Mouse (Mus musculus) heart, postnatal 14 days (tissue): Measurements from ENCODE around the gene Bscl2. TPM values are rescaled to one million over a fixed set of nuclear protein-coding genes. Genes with fewer than 3 reads are reported as not detected.

Experiments
- DNase-seq, 2 experiments: peaks; one replicate each; pipeline ENCODE4 v3.0.0; 2021 to 2022
- intact Hi-C: fragments of 180-260 bp; cut with DNase I; formaldehyde crosslinking; loops from one replicate; pipeline ENCODE4 v1.15.1; 2025
- long read RNA-seq, 2 experiments: library from polyadenylated mRNA; stranded (forward); transcript quantifications; one replicate each; pipeline ENCODE4 v2.0.0; 2021
- total RNA-seq, 2 experiments: library from RNA; stranded (reverse); gene quantifications; 2 replicates each; pipeline ENCODE4 v1.2.3; 2021

Gene Bscl2
- total RNA-seq: 10 to 100 TPM; 21.3 to 28.0 TPM
- long read RNA-seq, experiment 1, transcript Bscl2-210 (12 exons, 1,962 nt): major isoform, 31 of 45 reads
- long read RNA-seq, experiment 1, transcript Bscl2-201 (11 exons, 1,388 nt): minor isoform, 7 of 45 reads
- long read RNA-seq, experiment 1, partial matches to known transcripts: 0 of 45 reads
- long read RNA-seq, experiment 1, other reads (novel, unspliced or antisense): 6 of 45 reads
- long read RNA-seq, experiment 2, transcript Bscl2-201 (11 exons, 1,388 nt): minor isoform, 11 of 30 reads
- long read RNA-seq, experiment 2, transcript Bscl2-210 (12 exons, 1,962 nt): major isoform, 17 of 30 reads
- long read RNA-seq, experiment 2, partial matches to known transcripts: 0 of 30 reads
- long read RNA-seq, experiment 2, other reads (novel, unspliced or antisense): 0 of 30 reads

DNA sequence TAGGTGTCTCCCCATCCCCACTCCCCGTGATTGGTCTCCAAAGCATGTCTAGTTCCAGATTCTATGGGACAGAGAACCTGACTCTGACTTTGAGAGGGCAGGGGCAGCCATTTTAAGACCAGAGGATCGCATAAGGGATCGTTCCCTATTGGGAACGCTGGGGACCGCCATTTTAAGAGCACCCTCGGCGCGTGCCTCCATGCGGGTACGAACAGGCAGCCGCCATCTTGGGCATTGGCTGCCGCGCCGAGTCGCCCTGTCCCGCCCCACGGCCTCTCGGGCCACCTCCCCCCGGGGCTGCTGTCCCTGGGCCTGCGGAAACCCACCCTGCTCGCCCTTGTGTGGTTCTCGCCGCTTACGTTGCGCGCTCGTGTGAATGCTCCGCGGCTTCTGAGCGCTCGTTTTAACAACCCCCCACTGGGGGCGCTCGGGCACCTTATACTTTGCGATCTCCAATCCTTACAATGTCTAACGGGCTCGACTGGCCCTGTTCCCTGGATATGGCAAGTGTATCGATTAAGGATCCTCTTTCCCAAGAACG lies at the start of gene Bscl2:
Bscl2 (plus strand) TSS at position 217 of the 541 bp plus-strand sequence.
- intact Hi-C loops: no loop called here

DNA sequence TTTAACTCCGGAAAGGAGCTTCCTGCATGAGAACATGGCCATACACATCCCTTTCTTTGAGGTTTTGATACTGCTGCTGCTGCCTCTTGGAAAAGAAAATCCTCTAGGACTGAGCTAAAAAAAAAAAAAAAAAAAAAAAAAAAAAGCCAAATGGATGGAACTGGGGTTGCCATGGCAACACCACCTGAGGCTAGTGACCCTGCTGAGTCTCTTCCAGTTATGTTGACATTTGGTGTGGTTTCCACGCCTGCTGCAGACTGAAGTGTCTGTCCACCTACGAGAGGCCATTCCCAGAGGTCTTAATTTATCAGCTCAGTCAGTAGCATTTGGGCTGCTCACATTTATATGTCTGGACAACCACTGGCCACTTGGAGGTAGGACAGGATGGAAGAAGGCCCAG lies 48.7 kb upstream of the Bscl2 start:
- intact Hi-C loops: no loop called here
- DNase-seq: no peak

More for the DNA sequence above, at the start of gene Bscl2:
- DNase-seq: peak; percentile 78 to 84

DNA sequence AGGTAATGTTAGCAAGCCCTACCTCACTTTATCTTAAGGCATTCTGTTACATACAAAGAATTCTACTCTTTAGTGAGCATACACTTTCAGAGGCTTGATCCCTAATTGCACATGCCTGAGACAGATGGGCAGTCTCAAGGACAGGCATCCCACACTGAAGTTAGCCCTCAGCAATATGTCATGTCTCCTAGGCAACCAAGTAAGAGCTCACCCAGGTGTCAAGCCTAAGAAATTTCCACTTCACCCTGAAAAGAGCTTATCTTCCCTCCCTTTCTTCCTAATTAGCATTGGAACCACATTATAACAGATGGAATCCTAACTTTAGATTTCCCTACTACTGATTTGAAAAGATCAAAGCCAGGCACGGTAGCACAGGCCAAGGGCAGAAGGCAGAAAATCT lies 48.1 kb upstream of the Bscl2 start:
- intact Hi-C loops: no loop called here
- DNase-seq: no peak

DNA sequence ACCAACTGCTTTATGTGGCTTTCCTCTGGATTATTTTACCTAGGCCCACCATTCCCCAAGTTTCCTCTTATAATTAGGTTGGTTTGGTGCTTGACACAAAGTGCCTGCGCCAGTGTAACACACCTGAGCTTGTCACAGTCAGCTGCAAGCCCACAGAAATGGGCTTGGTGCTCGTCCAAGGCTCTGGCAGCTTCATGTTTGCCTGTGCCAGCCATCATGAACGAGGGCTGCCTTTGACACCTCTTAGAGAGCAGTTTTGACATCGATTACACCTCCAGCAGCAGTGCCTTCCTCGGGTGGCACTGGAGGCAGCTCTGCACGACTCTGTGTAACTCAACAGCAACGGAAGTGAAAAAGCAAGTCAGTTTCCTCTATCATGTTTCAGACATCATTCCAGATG lies 47.1 kb upstream of the Bscl2 start:
- intact Hi-C loops: no loop called here
- DNase-seq: no peak

DNA sequence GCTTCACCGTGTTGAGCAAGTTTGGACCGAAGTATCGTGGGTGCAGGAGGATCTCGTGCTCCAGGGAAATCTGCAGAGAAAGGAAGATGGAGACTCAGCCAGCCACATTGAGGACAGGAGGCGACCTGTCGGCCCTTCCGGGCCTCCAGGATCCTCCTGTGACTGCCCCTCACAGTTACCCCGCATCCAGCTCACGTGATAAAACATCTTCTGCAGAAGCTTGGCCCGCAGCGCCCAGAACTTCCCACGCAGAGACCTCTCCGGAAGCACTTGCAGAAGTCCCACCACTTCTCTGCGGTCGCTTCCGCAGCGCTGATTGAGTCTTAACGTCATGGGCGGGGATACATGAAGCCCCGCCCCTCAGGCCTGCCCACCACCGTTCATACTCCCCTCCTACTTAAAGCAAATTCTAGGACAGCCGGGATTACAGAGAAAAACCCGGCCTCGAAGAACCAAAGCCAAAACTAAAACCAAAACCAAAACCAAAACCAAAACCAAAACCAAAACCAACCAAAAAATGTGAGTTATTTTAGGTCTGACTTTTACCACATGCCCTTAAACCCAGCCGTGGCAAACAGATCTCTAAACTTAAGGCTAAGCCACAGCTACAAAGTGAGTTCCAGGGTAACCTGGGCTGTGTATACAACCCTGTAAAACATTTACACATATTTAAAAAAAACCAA lies 38.9 kb upstream of the Bscl2 start, which contains the start of gene Polr2g:
Polr2g (minus strand) TSS at position 314 of the 683 bp plus-strand sequence.
- DNase-seq: peak; percentile 91 to 92
- intact Hi-C loops: no loop called here

DNA sequence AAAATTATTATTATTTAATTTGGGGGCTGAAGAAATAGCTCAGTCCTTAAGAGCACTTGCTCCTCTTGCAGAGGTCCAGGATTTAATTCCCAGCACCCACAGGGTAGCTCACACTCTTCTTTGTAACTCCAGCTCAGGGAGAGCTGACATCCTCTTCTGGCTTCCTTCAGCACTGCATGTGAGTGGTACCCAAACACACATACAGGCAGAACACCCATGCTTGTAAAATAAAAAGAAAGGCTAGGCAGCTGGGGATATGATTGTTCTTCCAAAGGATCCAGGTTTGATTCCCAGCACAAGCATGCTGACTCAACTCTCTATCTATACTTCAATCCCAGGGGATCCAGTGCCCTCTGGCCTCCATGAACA lies 38.3 kb upstream of the Bscl2 start:
- intact Hi-C loops: no loop called here
- no peak for DNase-seq

DNA sequence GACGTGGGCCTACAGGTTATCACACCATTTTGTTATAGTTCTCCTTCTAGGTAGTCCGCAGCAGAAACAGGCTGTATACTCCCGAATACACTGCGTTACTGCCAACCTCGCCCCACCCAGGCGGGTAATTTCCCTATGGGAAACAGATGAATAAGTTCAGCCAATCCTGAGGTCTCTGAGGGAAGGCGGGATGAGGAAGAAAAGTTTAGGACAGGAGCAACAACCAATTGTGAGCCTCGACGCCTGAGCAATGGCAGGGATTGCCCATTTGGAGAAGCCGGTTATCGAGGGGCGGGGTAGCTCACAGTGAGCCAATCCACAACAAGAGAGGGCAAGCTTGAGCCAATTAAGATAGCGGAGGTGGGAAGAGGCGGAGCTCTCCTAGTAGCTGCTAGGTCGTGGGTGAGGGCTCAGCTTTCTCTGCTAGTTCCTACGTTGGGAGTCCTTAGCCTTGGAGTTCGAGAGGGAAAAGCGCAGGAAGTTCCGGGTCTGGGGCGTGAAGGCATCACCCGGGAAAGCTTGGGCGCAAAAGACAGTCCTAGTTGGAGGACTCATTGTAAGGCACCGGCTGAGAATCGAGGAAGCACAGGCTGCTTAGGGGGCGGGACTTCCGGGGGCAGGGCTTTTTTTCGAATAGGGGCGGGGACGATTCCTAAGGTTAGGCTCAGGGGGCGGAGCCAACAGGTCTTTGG lies 35.0 kb upstream of the Bscl2 start, which contains the start of gene Zbtb3:
Zbtb3 (plus strand) TSS at position 426 of the 692 bp plus-strand sequence.
- DNase-seq: peak; percentile 88 to 90
- intact Hi-C loops: loop anchor here (2.0 to 5.0 kb wide), 2 partner anchors 15 to 60 kb away; partner anchors contain the start of genes 1700092M07Rik and Stx5a

DNA sequence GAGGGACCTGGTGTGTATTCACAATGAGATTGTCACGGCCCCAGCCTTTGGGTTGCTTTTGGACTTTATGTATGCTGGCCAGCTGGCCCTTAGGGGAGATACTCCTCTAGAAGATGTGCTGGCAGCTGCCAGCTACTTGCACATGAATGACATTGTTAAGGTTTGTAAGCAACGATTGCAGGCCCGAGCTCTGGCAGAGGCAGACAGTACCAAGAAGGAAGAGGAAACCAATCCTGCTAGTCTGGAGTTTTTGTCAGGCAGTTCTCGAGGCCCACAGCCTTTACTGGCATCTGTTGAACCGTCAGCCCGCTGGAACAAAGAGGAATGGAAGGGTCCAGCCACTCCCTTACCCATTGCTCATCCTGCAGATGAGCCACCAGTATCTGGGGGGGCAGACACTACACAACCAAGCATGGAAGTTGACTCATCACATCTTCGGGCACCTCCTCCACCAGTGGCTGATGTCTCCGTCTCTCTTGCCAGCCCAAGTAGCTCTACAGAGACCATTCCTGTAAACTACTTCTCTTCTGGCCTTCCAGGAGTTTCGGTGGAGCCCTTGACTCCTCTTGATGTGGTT lies 34.0 kb upstream of the Bscl2 start:
- intact Hi-C loops: loop anchor here (2.0 to 5.0 kb wide), 2 partner anchors 14 to 61 kb away; partner anchors contain the start of genes 1700092M07Rik and Stx5a
- DNase-seq: no peak

DNA sequence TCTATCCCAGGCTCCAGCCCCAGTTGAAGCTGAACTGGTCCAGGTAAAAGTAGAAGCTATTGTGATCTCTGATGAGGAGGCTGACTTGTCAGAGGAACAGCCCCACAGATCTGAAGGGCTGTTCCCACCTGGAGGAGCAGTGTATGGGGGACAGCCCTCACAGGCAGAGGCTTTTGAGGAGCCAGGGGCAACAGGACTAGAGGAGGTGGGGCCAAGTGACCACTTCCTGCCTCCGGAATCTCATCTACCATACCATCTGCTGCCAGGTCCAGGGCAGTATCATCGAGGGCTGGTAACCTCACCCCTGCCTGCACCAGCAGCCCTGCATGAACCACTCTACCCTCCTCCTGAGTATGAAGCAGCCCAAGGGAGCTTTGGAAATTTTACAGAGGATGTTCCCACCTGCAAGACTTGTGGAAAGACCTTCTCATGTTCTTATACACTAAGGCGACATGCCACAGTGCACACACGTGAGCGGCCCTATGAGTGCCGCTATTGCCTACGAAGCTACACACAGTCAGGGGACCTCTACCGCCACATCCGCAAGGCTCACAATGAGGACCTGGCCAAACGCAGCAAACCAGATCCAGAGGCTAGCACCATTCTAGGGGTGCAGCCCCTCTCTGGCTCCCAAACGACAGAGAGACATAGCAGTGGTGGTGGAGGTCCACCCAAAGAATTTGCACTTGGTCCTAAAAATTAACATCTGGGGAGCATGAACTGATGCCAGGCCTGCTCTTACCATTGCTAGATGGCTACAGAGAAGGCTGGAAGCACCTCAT lies 33.2 kb upstream of the Bscl2 start:
- intact Hi-C loops: loop anchor here (2.0 to 5.0 kb wide), 2 partner anchors 13 to 62 kb away; partner anchors contain the start of genes 1700092M07Rik and Stx5a
- no peak for DNase-seq

DNA sequence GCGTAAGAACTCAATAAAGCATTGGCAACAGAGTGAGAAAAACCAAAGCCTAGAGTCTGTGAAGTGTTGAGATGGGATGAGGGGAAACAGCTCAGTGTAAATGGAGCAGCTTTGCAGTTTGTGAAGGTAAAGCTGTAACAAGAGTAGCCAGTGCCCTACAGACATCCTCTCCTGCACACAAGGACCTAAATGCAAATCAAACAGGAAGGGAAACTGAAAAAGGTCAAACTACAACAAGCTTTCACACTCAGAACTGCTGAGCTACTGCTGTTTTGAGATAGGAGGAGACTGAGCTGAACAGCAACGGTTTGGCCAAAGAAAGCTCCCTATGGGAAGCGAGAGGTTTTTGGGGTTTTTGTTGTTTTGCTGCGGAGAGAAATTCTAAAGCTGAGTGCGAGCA lies 30.5 kb upstream of the Bscl2 start:
- intact Hi-C loops: no loop called here

DNA sequence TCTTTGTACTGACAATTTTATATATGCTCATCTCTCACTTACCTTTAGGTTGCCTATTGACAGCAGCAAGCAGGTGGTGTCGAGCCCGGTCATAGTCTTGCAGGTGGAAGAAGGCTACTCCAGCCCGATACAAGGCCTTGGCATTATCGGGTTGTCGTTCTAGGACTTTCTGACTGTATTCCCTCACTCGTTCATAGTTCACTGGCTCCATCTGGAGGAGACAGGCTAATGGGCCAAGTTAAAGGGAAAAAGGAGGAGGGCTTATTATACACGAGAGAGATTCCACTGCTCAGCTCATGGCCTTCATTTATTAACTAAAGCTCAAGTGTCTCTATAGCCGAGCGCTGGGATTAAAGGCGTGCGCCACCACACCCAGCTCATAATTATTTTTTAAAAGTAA lies 21.5 kb upstream of the Bscl2 start:
- intact Hi-C loops: loop anchor here (2.0 to 5.0 kb wide), 3 partner anchors 13 to 99 kb away; partner anchors contain the start of genes Tmem179b, Tmem223 and Zbtb3
- DNase-seq: no peak

More for the DNA sequence above, 30.5 kb upstream of the Bscl2 start:
- DNase-seq: no peak

DNA sequence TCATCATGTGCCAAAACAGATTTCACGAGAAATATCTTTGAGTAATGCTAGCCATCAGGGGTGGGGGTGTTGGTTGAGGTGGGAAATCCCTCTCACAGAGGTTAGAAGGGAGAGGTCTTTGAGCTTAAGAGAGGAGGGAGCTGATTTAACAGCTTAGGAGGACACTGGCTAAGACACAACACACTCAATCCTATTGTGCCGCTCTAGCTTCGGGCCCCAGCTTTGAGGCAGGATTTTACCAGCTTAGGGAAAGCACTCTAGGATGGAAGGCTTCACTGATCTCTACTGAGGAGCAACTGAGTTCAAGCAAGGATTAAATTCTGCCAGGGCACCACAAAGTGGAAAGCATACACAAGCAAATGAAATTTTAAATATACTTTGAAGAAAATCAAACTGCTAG lies 20.3 kb upstream of the Bscl2 start:
- DNase-seq: no peak
- intact Hi-C loops: loop anchor here (2.0 to 5.0 kb wide), 3 partner anchors 14 to 100 kb away; partner anchors contain the start of genes Tmem179b, Tmem223 and Zbtb3

DNA sequence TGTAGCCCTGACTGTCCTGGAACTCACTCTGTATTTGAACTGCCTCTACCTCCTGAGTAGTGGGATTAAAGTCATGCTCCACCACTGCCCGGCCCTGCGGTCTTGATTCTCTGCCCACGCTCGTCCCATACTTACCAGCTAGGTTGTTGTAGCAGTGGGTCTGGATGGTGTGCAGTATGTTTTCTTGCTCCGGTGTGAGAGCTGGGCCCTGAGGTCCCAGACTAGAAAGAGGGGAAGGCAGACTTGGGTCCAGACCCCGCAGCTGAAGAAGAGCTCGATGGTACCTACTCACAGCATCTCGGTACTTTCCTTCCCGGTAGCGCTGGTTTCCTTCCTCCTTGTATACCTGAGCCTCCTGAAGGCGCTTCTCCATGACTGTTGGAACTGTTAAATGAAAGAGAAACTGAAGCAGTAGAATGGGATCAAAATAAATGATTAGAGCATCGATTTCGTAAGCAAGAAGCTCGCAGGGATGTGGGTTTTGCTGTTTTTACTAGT lies 18.9 kb upstream of the Bscl2 start:
- intact Hi-C loops: loop anchor here (5.0 kb wide), 2 partner anchors 46 to 101 kb away; partner anchors contain the start of genes Tmem179b and Tmem223

DNA sequence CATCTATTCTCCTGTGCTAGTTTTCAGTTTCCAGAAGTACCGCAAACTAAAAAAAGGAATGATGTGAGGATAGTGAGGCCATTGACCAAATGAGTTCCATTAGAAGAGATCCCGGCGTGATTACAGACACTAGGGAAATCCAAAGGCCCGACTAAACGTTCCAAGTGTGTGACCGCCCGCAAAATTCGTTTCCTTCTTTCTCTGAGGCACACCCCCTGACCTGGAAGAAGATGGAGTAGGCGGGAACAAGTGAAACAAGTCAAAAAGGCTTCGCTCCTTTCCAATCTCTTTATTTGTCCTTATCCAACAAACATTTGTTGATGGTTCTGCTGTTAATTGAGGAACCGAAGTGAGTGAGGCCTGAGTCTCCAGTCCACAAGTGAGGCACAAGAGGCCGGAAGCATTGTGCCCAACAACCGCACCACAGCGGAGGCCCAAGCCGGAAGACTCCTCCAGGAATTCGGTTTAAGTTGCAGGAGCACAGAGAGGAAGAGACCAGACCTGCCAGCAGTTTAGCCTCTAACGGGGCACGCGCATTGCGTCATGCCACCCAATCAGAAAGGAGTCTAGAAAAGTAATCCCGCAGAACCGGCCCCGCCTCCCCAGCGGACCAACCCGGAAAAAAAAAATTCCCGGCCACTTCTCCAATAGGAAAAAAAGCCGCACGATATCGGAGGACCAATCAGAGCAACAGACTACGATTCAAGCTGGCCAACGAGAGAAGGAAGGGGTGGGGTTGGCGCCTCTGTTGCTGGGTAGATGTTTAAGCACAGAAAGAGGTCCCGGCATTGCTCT lies 18.3 kb upstream of the Bscl2 start, which contains the start of gene Ttc9c:
Ttc9c (minus strand) TSS at position 533 of the 795 bp plus-strand sequence.
- intact Hi-C loops: loop anchor here (5.0 kb wide), 2 partner anchors 47 to 102 kb away; partner anchors contain the start of genes Tmem179b and Tmem223
- DNase-seq: peak; percentile 94

More for the DNA sequence above, 18.9 kb upstream of the Bscl2 start:
- no peak for DNase-seq

DNA sequence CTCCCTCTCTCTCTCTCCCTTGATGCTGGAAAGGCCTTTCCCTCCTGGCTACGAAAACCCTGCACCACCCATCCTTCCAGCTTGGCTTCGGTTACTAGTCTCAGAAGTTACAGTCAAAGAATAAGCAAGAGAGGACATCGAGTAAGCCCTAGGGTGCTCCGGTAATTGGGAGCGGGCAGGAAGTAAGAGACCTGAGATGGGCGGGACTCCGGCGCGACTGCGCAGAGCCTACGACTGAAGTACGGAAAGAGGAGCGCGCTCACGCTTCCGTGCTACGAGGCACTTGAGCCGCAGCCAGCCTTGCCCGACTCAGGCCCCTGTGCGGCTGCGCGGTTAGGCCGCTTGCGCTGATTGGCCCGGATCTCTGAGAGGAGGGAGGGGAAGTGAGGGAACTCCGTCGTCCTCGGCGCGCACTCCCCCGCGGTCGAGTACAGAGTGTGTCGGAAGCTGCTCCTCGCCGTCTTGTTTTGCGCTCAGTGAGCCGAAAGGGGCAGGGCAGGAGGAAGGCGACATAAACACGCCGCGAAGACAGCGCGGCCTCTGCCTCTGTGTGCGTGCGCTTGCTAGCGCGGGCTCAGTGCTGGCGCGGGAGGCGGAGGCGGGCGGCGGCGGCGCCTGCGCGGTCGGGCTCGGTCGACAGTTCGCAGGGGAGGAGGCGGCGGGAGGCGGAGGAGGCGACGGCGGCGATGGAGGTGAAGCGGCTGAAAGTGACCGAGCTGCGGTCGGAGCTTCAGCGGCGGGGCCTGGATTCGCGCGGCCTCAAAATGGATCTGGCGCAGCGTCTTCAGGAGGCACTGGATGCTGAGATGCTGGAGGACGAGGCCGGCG lies 17.5 kb upstream of the Bscl2 start, which contains the start of gene Hnrnpul2:
Hnrnpul2 (plus strand) TSS at position 415 of the 828 bp plus-strand sequence.
- intact Hi-C loops: loop anchor here (5.0 kb wide), 2 partner anchors 48 to 103 kb away; partner anchors contain the start of genes Tmem179b and Tmem223
- DNase-seq: peak; percentile 98 to 99

DNA sequence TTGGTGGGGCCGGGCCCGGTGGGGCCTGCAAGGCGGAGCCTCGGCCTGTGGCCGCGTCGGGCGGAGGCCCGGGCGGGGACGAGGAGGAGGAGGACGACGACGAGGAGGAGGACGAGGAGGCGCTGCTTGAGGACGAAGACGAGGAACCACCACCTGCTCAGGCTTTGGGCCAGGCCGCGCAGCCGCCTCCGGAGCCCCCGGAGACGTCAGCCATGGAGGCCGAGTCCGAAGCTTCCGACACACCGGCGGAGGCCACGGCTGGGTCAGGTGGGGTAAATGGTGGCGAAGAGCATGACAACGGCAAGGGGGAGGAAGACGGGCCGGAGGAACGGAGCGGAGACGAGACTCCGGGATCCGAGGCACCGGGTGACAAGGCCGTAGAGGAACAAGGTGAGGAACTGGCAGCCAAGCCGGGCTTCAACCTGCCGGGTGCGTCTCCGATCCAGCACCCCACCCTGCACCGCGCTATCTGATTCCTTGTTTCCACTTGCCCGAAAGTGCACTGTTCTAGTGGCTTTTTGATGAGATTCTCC lies 16.8 kb upstream of the Bscl2 start:
- DNase-seq: no peak
- intact Hi-C loops: no loop called here
